Mouse (Mus musculus) heart, embryonic 15.5 days (tissue): ENCODE measurements around the gene Bcam. TPM values are rescaled to one million over a fixed set of nuclear protein-coding genes. Genes with fewer than 3 reads are reported as not detected.

Experiments
- ATAC-seq: fragments of 200-750 bp; cut with Nextera tagmentation; replicated peaks from 2 replicates; pipeline ENCODE4 v1.8.0; 2017; ENCODE audit warnings: low read depth, moderate TSS enrichment; ENCODE audit not compliant: insufficient number of reproducible peaks, insufficient read depth, low FRiP score
- H3K27ac ChIP-seq: fragments of 300-500 bp; sonication (generic); 2 replicates; pipeline ENCODE4 v1.5.1; 2015; ENCODE audit warnings: mild to moderate bottlenecking, inconsistent platforms
- H3K27me3 ChIP-seq: fragments of 300-500 bp; sonication (generic); 2 replicates; pipeline ENCODE4 v1.6.1; 2015; ENCODE audit warnings: inconsistent platforms
- H3K36me3 ChIP-seq: fragments of 300-500 bp; sonication (generic); 2 replicates; pipeline ENCODE4 v1.6.1; 2015; ENCODE audit warnings: mild to moderate bottlenecking, inconsistent platforms
- H3K4me1 ChIP-seq: fragments of 300-500 bp; sonication (generic); replicated peaks from 2 replicates; pipeline ENCODE4 v1.6.1; 2015; ENCODE audit warnings: inconsistent platforms
- H3K4me2 ChIP-seq: fragments of 300-500 bp; sonication (generic); 2 replicates; pipeline ENCODE4 v1.6.1; 2015; ENCODE audit warnings: inconsistent platforms, mild to moderate bottlenecking, moderate library complexity
- H3K4me3 ChIP-seq: fragments of 300-500 bp; sonication (generic); 2 replicates; pipeline ENCODE4 v1.5.1; 2015; ENCODE audit warnings: mild to moderate bottlenecking, inconsistent platforms
- H3K9ac ChIP-seq: fragments of 300-500 bp; sonication (generic); 2 replicates; pipeline ENCODE4 v1.6.1; 2015; ENCODE audit warnings: mild to moderate bottlenecking, inconsistent platforms
- H3K9me3 ChIP-seq: fragments of 300-500 bp; sonication (generic); replicated peaks from 2 replicates; pipeline ENCODE4 v1.6.1; 2016; ENCODE audit warnings: inconsistent platforms
- WGBS: fragments of 180-500 bp; shearing (Covaris S2); methylation state at CpG from one replicate; pipeline ENCODE4 v1.1.7; 2015; ENCODE audit warnings: mixed read lengths; 5-methylcytosine and 5-hydroxymethylcytosine counted together
- polyA plus RNA-seq: library from polyadenylated mRNA; unstranded; fragments of >200 nt; fragmentation: Nextera tagmentation; extraction: Ambion mirVana; gene quantifications from 2 replicates; pipeline ENCODE4 v1.2.1, GENCODE M21; 2015

Bcam gene
- polyA plus RNA-seq, 1 experiment from 2014 or later = 358 TPM

DNA sequence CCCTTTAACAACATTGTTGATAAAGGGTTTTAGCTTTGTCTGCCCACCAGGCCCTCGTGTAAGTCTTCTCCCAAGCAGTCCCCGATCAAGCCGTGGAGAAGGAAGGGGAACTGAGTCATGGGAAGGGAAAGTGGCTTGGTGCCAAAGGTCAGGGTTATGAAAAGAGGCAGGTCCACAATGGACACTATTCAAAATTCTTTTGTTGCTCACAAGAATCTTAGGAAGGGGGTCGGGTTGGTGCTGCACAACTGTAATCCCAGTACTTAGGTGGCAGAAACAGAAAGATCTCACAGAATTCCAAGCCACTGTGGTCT is 19.8 kb downstream of the Bcam start:
- H3K27ac ChIP-seq = peak overlapping the region; percentile 90
- no peak overlapping the region for H3K4me2 ChIP-seq
- H3K27me3 ChIP-seq = no peaks in the 10 kb centered on the region
- ATAC-seq = no peak
- H3K9ac ChIP-seq = no peak overlapping the region
- H3K9me3 ChIP-seq = no peaks in the 10 kb centered on the region
- 32% methylated on average over 4 of the region's 4 CpGs for WGBS
- no peaks in the 10 kb centered on the region for H3K36me3 ChIP-seq
- peaks cover 59% of the 10 kb centered on the region for H3K4me1 ChIP-seq
- H3K4me3 ChIP-seq = no peak overlapping the region

DNA sequence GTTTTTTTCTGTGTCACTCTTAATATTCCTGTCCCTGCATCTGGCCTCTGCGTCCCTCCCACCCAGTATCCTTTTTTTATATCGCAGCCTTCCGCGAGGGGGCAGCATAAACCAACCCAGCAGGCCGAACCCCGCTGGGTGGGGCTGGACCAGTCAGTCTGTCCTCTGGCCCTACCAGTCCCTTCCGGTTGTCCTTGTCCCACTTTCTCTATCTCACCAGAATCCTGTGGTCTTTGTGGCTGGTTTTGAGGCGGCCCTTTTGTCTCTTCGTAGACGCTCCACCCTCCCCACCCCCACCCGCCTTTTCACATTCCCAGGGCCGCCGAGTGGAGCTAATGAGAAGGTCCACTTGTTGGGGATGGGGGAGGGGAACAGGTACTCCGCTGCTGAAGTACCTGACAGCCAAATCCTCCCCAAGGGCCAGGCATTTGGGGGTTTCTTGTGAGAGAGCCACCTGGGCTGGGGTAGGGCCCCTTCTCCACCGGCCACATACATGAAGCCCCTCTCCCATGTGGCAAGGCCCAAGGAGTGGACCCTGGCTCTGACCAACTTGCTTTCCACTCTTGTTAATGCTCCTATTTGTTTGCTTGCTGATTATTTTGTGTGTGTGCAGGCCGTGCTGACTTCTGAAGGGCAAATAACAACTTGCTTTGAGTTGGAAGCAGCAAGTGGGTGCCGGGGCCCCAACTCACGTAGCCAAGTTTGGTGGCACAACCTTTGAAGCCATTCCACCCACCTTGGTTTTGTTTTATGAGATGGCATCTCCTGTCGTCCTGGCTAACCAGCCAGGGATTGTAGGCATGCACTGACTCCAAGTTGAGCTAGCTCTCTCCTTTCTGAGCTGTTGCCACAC is 20.4 kb downstream of the Bcam start, which contains the start of gene Nectin2:
Nectin2 (minus strand) TSS at position 267 of the 853 bp plus-strand sequence.
- Histone ChIP-seq H3K27ac (peak within 1 kb of the TSS; percentile 90), H3K4me2 (peak within 1 kb of the TSS; percentile 90), H3K9me3 (no peaks in the 10 kb centered on the region), H3K36me3 (no peaks in the 10 kb centered on the region), H3K4me3 (peak within 1 kb of the TSS; percentile 85), H3K4me1 (peaks cover 59% of the 10 kb centered on the region), H3K27me3 (no peaks in the 10 kb centered on the region), H3K9ac (peak within 1 kb of the TSS; percentile 92)
- 16% methylated on average over 19 of the region's 19 CpGs for WGBS
- peak; percentile 53 for ATAC-seq

DNA sequence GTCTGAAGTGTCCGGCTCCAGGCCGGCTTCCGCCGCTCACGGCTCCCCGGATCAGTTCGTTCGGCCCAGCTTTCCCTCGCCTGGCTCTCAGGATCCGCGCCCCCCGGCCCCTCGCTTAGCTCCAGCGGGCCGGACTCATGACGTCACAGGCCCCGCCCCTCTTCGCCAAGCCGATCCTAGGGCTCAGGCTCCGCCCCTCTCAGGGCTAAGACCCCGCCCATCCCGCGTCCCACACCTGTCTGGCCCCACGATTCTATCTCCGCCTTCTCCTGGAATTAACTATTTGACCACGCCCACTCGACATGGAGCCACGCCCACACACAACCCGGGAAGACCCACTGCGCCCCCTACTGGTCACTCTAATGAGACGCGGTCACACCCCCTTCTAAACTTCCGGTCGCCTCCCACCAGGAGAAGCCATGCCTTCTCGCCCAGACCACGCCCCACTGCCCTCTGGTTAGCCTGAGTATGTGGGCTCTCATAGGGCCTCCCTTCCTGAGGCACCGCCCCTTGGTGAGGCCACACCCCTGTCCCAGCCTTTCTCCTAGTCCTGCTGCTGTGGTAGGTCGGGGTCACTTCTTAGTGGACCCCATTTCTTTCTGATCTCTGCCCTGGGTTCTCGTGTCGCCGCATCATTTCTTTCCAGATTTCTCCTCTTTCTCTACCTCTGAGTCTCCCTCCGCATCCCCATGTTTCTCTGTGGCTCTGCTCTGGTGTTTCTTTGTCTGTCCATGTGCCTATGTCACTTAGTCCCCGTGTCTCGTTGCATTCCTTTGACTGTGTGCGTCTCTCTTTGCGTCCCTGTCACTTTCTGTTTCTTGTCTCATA is 21.2 kb downstream of the Bcam start:
- Histone ChIP-seq H3K27me3 (no peaks in the 10 kb centered on the region), H3K27ac (peak overlapping the region; percentile 90)

DNA sequence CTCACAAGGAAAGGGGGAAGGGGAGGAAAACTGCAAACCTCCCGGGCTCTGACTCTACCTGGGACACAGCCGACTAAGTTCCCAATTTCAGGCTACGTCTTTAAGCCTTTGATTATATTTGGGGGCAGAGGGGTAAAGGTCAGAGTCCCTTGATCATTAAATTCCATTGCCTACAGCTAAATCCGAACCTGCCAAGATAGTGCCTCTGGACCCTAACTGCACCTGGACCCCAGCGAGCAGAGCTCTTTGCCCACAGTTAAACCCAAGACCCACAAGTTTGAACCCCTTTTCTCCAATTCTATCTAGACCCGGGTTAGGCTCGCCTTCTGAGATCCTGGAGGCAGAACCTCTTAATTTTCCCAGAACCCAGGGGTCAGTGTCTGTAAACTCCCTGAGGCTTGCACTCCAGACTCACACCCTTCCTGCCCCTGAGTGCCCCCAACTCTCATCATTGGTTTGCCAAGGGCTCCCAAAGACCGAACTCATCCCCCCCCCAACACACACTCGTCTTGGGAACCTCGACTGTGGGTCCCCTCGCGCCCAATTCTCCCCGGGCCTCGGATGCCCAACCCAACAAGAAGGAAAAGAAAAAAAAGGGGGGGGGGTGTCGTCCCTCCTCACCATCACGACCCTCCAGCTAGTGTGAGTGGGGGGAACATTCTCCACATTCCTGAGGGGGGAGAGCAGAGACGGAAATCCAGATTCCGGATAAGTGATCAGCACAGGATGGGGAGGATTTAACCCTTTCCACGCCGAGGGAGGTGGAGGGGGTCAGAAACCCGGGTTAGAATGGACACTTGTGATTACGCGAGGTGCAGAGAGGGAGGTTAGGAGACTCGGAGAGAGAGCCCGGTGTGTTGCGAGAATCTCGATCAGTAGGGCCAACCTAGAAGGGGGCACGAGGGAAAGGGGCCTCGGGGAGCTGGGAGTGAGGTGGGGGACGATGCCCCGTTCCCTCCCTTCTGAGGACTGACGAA is 22.3 kb downstream of the Bcam start:
- no peaks in the 10 kb centered on the region for H3K9me3 ChIP-seq
- WGBS = under 1% methylated on average over 32 of the region's 32 CpGs
- peak overlapping the region; percentile 92 for H3K9ac ChIP-seq
- ATAC-seq = no peak
- peak overlapping the region; percentile 90 for H3K4me2 ChIP-seq
- no peaks in the 10 kb centered on the region for H3K27me3 ChIP-seq
- peaks cover 61% of the 10 kb centered on the region for H3K4me1 ChIP-seq
- H3K27ac ChIP-seq = peak overlapping the region; percentile 90
- no peaks in the 10 kb centered on the region for H3K36me3 ChIP-seq
- H3K4me3 ChIP-seq = peak overlapping the region; percentile 85

More for the DNA sequence above, 21.2 kb downstream of the Bcam start:
- ATAC-seq = peak; percentile 92
- H3K4me1 ChIP-seq = peaks cover 61% of the 10 kb centered on the region
- H3K9me3 ChIP-seq = no peaks in the 10 kb centered on the region
- peak overlapping the region; percentile 90 for H3K4me2 ChIP-seq
- H3K9ac ChIP-seq = peak overlapping the region; percentile 92
- under 1% methylated on average over 45 of the region's 46 CpGs for WGBS
- H3K4me3 ChIP-seq = peak overlapping the region; percentile 85
- no peaks in the 10 kb centered on the region for H3K36me3 ChIP-seq

DNA sequence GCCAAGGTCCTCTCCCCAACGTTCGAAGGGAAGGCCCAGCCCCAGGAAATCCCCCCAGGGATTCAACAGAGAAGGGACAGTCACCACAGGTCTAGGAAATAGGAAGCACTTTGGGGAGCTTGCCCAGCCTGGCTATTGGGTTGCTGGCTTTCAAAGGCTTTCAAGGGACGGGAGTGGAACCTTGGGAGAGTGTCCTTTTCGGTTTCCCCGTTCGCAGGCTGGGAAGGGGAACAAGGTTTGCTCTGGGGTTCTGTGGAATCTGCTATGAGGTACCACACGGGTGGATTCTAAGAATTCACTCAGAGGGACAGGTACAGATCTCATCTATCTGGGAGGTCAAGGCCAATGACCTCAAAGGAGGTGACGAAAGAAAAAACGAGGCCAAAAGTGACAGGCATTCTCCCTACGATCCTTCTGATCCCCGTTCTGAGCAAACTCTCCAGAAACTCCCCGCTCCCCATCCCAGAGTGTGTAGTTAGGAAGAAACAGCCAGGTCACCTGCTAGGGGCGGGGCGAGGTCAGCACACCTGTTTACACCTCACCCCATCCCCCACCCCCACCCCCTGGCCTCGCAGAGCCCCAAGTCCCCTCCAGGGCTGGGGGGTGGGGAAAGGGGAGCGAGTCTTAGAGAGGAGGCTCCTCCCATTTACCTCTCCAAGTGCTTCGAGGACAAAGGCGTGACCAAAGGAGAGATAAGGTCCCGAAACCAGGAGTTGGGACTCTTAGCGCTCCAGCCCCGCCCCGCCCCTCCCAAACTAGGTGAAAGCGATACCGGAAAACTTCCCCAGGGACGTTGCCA is 23.2 kb downstream of the Bcam start:
- H3K4me3 ChIP-seq = peak overlapping the region; percentile 85
- H3K27ac ChIP-seq = peak overlapping the region; percentile 90
- H3K27me3 ChIP-seq = no peaks in the 10 kb centered on the region
- H3K4me1 ChIP-seq = peaks cover 58% of the 10 kb centered on the region
- peak overlapping the region; percentile 92 for H3K9ac ChIP-seq
- no peak for ATAC-seq
- peak overlapping the region; percentile 90 for H3K4me2 ChIP-seq
- no peaks in the 10 kb centered on the region for H3K9me3 ChIP-seq
- H3K36me3 ChIP-seq = 0 out of 2 replicates have a peak, but pooled peaks cover 5% of the 10 kb centered on the region
- WGBS = 10% methylated on average over 25 of the region's 25 CpGs

DNA sequence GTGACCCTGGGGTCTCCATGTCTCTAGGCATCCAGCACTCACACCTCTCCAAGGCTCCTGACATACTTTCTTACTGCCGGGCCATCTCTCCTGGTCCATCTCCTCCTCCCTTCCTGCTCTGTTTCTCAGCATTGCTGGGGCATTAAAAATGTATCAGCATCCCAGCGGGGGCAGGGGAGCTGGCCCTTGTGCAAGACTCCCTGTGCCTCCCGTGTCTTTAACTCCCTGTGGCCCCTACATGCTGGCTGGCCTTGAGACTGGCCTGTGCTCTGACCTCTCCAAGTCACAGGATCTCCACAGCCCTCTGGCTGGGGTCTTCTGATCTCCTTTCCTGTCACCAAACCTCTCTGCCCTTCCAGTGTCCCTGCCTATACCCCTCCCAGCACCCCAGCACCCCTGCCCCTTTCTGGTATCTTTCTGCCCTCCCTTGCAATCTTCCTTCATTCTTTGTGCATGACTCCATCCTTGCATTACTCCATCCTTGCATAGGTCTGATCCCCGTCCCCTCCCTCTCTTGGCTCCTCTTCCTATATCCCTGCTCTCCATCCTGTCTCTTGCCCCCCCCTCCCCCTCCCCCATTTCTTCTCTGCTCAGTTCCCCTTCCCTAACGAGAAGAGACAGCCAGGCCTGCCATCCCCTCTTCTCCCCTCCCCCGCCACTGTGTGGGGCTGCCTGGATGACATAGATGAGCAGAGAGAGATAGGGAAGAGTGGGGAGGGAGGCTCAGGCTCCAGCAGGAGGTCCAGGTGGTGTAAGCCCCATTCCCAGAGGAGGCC is 24.2 kb downstream of the Bcam start:
- peak overlapping the region; percentile 85 for H3K4me3 ChIP-seq
- no peaks in the 10 kb centered on the region for H3K27me3 ChIP-seq
- 24% methylated on average over 6 of the region's 6 CpGs for WGBS
- H3K9ac ChIP-seq = peak overlapping the region; percentile 92; the same call in 1 of the 2 replicates
- peaks cover 62% of the 10 kb centered on the region for H3K4me1 ChIP-seq
- no peak for ATAC-seq
- H3K9me3 ChIP-seq = no peaks in the 10 kb centered on the region
- 0 out of 2 replicates have a peak, but pooled peaks cover 5% of the 10 kb centered on the region for H3K36me3 ChIP-seq
- H3K4me2 ChIP-seq = peak overlapping the region; percentile 90
- peak overlapping the region; percentile 90 for H3K27ac ChIP-seq

DNA sequence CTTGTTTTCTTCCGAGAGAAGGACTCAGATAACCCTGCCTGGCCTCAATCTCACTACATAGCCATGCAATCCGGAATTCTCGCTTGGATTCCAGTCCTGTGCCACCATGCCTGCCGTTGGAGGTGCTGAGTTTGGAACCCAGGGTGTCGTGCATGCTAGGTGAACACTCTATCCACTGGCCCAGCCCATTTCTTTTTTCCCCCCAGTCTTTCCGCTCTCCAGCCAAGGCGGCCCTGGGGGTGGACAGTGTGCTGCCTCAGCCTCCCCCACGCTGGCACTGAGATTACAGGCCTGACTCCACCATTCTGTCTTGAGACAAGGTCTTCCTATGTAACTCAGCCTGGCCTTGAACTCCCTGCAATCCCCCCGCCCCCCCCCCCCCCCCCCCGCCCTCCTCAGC is 24.8 kb downstream of the Bcam start:
- 70% methylated on average over 8 of the region's 10 CpGs for WGBS
- no peak for ATAC-seq
- Histone ChIP-seq H3K4me2 (no peak overlapping the region), H3K27me3 (no peaks in the 10 kb centered on the region), H3K4me3 (no peak overlapping the region), H3K4me1 (peaks cover 68% of the 10 kb centered on the region), H3K27ac (no peak overlapping the region; the same call in 1 of the 2 replicates), H3K36me3 (0 out of 2 replicates have a peak, but pooled peaks cover 5% of the 10 kb centered on the region), H3K9me3 (no peaks in the 10 kb centered on the region), H3K9ac (no peak overlapping the region)

DNA sequence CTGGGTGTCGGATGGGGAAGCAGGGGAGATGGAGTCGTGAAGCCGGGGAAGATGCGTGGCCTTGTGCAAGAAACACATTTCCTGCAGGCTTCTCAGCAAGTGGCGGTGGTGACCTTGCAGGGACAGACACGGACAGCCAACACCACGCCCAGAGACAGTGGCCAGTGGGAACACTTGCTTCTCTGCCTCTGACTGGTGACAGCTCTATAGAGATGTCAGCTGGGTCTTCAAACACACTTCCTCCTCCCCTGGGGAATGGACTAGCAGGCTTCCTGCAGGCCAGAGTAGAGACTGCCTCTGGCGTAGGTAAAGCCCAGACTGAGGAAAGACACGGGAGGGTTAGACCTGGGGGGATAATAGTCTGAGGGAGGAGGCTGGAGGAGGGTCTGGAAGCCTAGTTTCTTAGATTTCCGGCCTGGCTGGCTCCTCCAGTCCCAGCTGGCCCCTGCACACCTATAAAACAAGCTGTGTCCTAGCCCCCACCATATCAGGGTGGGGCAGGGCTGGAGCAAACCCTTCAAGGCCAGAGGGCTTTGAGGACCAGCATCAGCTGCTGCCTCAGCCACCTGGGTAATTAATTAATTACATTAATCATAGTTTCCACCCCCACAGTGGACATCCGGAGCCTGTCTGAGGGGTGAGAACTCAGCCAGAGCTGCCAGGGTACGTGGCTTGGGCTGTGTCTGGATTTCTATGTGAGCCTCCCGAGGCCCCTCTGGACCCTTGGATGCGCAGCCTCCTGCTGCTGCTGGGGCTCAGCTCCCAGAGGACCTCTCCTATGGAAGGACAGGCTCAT is 26.0 kb downstream of the Bcam start:
- peak overlapping the region; percentile 26 for H3K4me2 ChIP-seq

DNA sequence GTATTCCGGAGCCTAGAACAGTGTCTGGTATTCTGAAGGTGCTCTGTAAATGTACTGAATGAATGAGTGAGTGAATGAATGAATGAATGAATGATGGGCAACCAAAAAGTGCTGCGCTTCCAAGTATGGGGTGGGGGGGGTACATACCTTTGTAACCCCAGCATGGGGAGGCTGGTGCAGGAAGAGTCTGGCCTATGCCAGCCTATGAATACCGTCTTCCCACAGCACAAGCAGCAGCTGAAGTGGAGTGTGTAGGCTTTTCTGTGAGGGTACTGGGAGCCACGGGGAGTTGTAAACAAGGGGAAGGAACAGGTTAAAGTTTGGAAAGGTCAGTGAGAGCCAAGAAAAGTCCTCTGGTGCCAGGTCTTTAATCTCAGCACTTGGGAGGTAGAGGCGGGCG is 27.0 kb downstream of the Bcam start:
- 73% methylated on average over 6 of the region's 6 CpGs for WGBS
- Histone ChIP-seq H3K9ac (no peak overlapping the region), H3K4me1 (peaks cover 62% of the 10 kb centered on the region), H3K36me3 (peaks cover 10% of the 10 kb centered on the region; the same call in 1 of the 2 replicates), H3K9me3 (no peaks in the 10 kb centered on the region), H3K27ac (no peak overlapping the region), H3K4me2 (no peak overlapping the region), H3K4me3 (no peak overlapping the region), H3K27me3 (no peaks in the 10 kb centered on the region)
- ATAC-seq = no peak

More for the DNA sequence above, 26.0 kb downstream of the Bcam start:
- WGBS = 28% methylated on average over 14 of the region's 14 CpGs
- H3K27me3 ChIP-seq = no peaks in the 10 kb centered on the region
- H3K36me3 ChIP-seq = peaks cover 10% of the 10 kb centered on the region; the same call in 1 of the 2 replicates
- 0 out of 2 replicates have a peak overlapping the region, but pooled peaks have one; percentile 19 for H3K9ac ChIP-seq
- H3K9me3 ChIP-seq = no peaks in the 10 kb centered on the region
- H3K27ac ChIP-seq = peak overlapping the region; percentile 76
- peaks cover 62% of the 10 kb centered on the region for H3K4me1 ChIP-seq
- H3K4me3 ChIP-seq = no peak overlapping the region
- peak; percentile 14; the same call in 1 of the 2 replicates for ATAC-seq
